Mouse (Mus musculus) adrenal gland, postnatal 4 days (tissue): ENCODE measurements around the gene Hnf1a. TPM values are rescaled to one million over a fixed set of nuclear protein-coding genes. Genes with fewer than 3 reads are reported as not detected.

Source experiments
- DNase-seq, 2 experiments: peaks; one replicate each; pipeline ENCODE4 v3.0.0; 2021 to 2022; ENCODE audit warnings: low spot score in 2 of 2, mixed read lengths in 2 of 2
- total RNA-seq, 2 experiments: library from RNA; stranded (reverse); gene quantifications; 2 replicates each; pipeline ENCODE4 v1.2.3; 2021

The Hnf1a gene
- total RNA-seq, 2 experiments from 2014 or later = 1.8 to 4.4 TPM

GRCm38 (mm10) chr5:114979250-114980121 lies 8.6 kb upstream of the Hnf1a start:
- peak; percentile 26 to 27 for DNase-seq

GRCm38 (mm10) chr5:114978888-114979249 lies 8.0 kb upstream of the Hnf1a start:
- no peak for DNase-seq

GRCm38 (mm10) chr5:114978473-114978872 lies 7.6 kb upstream of the Hnf1a start:
- DNase-seq = no peak

- DNase-seq = no peak
Measured at GRCm38 (mm10) chr5:114976935-114977334, 6.0 kb upstream of the Hnf1a start.

- DNase-seq = no peak
Measured at GRCm38 (mm10) chr5:114973131-114973530, 2.2 kb upstream of the Hnf1a start.

GRCm38 (mm10) chr5:114972201-114972600 lies 1.3 kb upstream of the Hnf1a start:
- no peak for DNase-seq

GRCm38 (mm10) chr5:114969609-114970215 lies 1.2 kb downstream of the Hnf1a start:
- no peak for DNase-seq

- DNase-seq = no peak
Measured at GRCm38 (mm10) chr5:114969064-114969463, 1.8 kb downstream of the Hnf1a start.

- DNase-seq = no peak
Measured at GRCm38 (mm10) chr5:114968651-114969050, 2.2 kb downstream of the Hnf1a start.

- no peak for DNase-seq
Measured at GRCm38 (mm10) chr5:114967523-114968268, 3.2 kb downstream of the Hnf1a start.

- DNase-seq = no peak
Measured at GRCm38 (mm10) chr5:114964967-114965898, 5.7 kb downstream of the Hnf1a start.

GRCm38 (mm10) chr5:114964315-114964966 lies 6.5 kb downstream of the Hnf1a start:
- no peak for DNase-seq

- DNase-seq = no peak
Measured at GRCm38 (mm10) chr5:114961590-114962360, 9.1 kb downstream of the Hnf1a start.

GRCm38 (mm10) chr5:114958069-114958468 lies 12.8 kb downstream of the Hnf1a start:
- no peak for DNase-seq

- no peak for DNase-seq
Measured at GRCm38 (mm10) chr5:114953326-114953725, 17.6 kb downstream of the Hnf1a start.

GRCm38 (mm10) chr5:114951279-114951880 lies 19.5 kb downstream of the Hnf1a start:
- DNase-seq = no peak

GRCm38 (mm10) chr5:114950669-114951068 lies 20.2 kb downstream of the Hnf1a start:
- no peak for DNase-seq

- DNase-seq = no peak
Measured at GRCm38 (mm10) chr5:114949812-114950211, 21.1 kb downstream of the Hnf1a start.

- no peak for DNase-seq
Measured at GRCm38 (mm10) chr5:114949316-114949715, 21.6 kb downstream of the Hnf1a start.
